Mouse (Mus musculus): ENCODE measurements around the gene Sema6b.
"Not testable (repeated sequence)": the region's sequence is repeated elsewhere in the genome, so short reads cannot be mapped to it uniquely, and the experiment has no call there.

Gene Sema6b

GRCm38 (mm10) chr17:56119981-56120880 lies 19.9 kb downstream of the Sema6b start:
- no peak for DNase-seq (ENCODE audit: low read depth in 2 of 2, low spot score in 2 of 2)

- DNase-seq (ENCODE audit: low read depth in 2 of 2, low spot score in 2 of 2) = no peak
These were observed 20.7 kb downstream of the Sema6b start for GRCm38 (mm10) chr17:56119431-56119830.

GRCm38 (mm10) chr17:56117251-56117710 lies 22.9 kb downstream of the Sema6b start, which contains the start of gene Plin5:
Gene Plin5, minus strand, starts transcription at chr17:56117596.
- DNase-seq (ENCODE audit: low read depth in 2 of 2, low spot score in 2 of 2) = no peak

- no peak for DNase-seq (ENCODE audit: low read depth in 2 of 2, low spot score in 2 of 2)
These were observed 23.9 kb downstream of the Sema6b start for GRCm38 (mm10) chr17:56116193-56116592.

GRCm38 (mm10) chr17:56112743-56113142 lies 27.4 kb downstream of the Sema6b start:
- no peak for DNase-seq (ENCODE audit: low read depth in 2 of 2, low spot score in 2 of 2)

GRCm38 (mm10) chr17:56111864-56112263 lies 28.3 kb downstream of the Sema6b start:
- DNase-seq (ENCODE audit: low read depth in 2 of 2, low spot score in 2 of 2) = peak; percentile 51 to 63

GRCm38 (mm10) chr17:56111021-56111420 lies 29.1 kb downstream of the Sema6b start:
- DNase-seq (ENCODE audit: low read depth in 2 of 2, low spot score in 2 of 2) = no peak

GRCm38 (mm10) chr17:56110571-56110970 lies 29.6 kb downstream of the Sema6b start:
- DNase-seq (ENCODE audit: low read depth in 2 of 2, low spot score in 2 of 2) = no peak

GRCm38 (mm10) chr17:56109219-56110051 lies 30.7 kb downstream of the Sema6b start, which contains the start of gene Plin4:
Gene Plin4, minus strand, starts transcription at chr17:56109803.
- no peak for DNase-seq (ENCODE audit: low read depth in 2 of 2, low spot score in 2 of 2)

GRCm38 (mm10) chr17:56108334-56109044 lies 31.7 kb downstream of the Sema6b start:
- no peak for DNase-seq (ENCODE audit: low read depth in 2 of 2, low spot score in 2 of 2)

- no peak for DNase-seq (ENCODE audit: low read depth in 2 of 2, low spot score in 2 of 2)
These were observed 32.4 kb downstream of the Sema6b start for GRCm38 (mm10) chr17:56107736-56108135.

GRCm38 (mm10) chr17:56106981-56107380 lies 33.2 kb downstream of the Sema6b start:
- DNase-seq (ENCODE audit: low read depth in 2 of 2, low spot score in 2 of 2) = no peak

GRCm38 (mm10) chr17:56106436-56106835 lies 33.7 kb downstream of the Sema6b start:
- not testable (repeated sequence) for DNase-seq (ENCODE audit: low read depth in 2 of 2, low spot score in 2 of 2)

- DNase-seq (ENCODE audit: low read depth in 2 of 2, low spot score in 2 of 2) = not testable (repeated sequence)
These were observed 35.3 kb downstream of the Sema6b start for GRCm38 (mm10) chr17:56104821-56105220.

GRCm38 (mm10) chr17:56103465-56104285 lies 36.5 kb downstream of the Sema6b start:
- DNase-seq (ENCODE audit: low read depth in 2 of 2, low spot score in 2 of 2) = no peak

GRCm38 (mm10) chr17:56102927-56103326 lies 37.2 kb downstream of the Sema6b start:
- no peak for DNase-seq (ENCODE audit: low read depth in 2 of 2, low spot score in 2 of 2)

GRCm38 (mm10) chr17:56102158-56102557 lies 38.0 kb downstream of the Sema6b start:
- DNase-seq (ENCODE audit: low read depth in 2 of 2, low spot score in 2 of 2) = no peak

GRCm38 (mm10) chr17:56100811-56101210 lies 39.3 kb downstream of the Sema6b start:
- no peak for DNase-seq (ENCODE audit: low read depth in 2 of 2, low spot score in 2 of 2)

- DNase-seq (ENCODE audit: low read depth in 2 of 2, low spot score in 2 of 2) = no peak
These were observed 41.2 kb downstream of the Sema6b start for GRCm38 (mm10) chr17:56098711-56099572.

All from CD8-positive naive resting alpha-beta T cell, adult 2 months (primary cell).